Mouse (Mus musculus): ENCODE data around the gene Calr. TPM values are rescaled to one million over a fixed set of nuclear protein-coding genes. Genes with fewer than 3 reads are reported as not detected.
A peak's percentile ranks its signal among the peaks of the same experiment; 100 is the strongest.

Calr gene
- polyA plus RNA-seq, 1 experiment from 2014 or later = 764 TPM

DNA sequence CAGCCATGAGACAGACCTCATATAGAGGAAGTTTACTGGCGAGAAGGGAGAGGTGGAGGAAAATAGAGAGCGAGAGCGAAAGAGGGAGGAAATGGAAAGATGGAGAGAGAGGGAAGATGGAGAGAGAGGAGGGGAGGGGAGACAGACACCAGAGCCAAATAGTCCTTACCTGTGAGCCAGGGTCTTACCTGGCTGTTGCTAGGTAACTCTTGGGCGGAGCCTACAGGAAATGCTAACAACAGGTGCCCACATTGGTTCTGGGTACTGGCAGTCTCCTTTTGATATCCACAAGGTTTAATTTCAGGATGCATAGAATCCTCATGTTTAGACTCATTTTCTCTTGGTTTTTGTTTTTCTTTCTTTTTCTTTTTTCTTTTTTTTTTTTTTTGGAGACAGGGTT lies 26.3 kb upstream of the Calr start:
- H3K4me1 ChIP-seq (replicated peaks) = peaks cover 13% of the 10 kb centered on the region
- H3K4me2 ChIP-seq = peak overlapping the region; percentile 83
- 65% methylated on average over 4 of the region's 4 CpGs for WGBS
- H3K9me3 ChIP-seq = no peaks in the 10 kb centered on the region
- H3K9ac ChIP-seq (replicated peaks) = peak overlapping the region; percentile 63; the same call in 1 of the 2 replicates
- no peak for ATAC-seq (ENCODE audit: insufficient number of reproducible peaks, insufficient read depth, low FRiP score, low TSS enrichment, low read depth)
- H3K27ac ChIP-seq = no peak overlapping the region
- H3K4me3 ChIP-seq (replicated peaks) = peak overlapping the region; percentile 49
- H3K27me3 ChIP-seq = peaks cover 13% of the 10 kb centered on the region
- H3K36me3 ChIP-seq = peaks cover 18% of the 10 kb centered on the region

DNA sequence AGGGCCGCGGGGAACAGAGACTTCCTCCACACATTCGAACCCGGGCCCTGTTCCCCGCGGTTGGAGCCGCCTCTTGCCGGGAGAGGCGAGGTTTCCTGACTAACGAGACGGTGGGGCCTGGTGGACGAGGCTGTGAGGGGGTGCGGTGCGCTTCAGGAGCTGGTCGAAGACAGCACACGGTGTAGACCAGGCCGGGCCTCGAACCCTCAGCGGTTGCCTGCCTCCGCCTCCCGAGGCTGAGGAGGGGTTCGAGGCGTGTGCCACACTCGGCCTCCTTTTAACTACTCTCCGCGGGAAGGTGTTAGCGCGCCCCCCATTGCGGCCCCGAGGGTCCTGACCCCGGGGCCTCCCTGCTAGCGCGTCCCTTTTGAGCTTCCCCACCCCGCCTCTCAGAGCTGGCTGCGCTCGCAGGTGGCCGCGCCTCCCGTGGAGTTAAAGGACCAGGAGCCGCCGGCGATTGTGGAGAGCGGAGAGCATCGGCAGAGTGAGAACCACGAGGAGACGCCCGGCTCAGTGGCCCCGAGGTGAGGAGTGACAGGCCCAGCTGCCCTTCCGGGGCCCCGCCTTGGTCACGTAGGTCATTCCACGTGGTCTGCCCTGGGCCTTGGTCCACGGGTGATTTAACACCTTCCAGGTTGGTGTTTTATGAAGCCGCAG lies 25.7 kb upstream of the Calr start:
- H3K4me1 ChIP-seq (replicated peaks) = peaks cover 13% of the 10 kb centered on the region
- H3K4me3 ChIP-seq (replicated peaks) = peak overlapping the region; percentile 49
- peak; percentile 39 for ATAC-seq (ENCODE audit: insufficient number of reproducible peaks, insufficient read depth, low FRiP score, low TSS enrichment, low read depth)
- peak overlapping the region; percentile 83 for H3K4me2 ChIP-seq
- peaks cover 13% of the 10 kb centered on the region for H3K27me3 ChIP-seq
- H3K27ac ChIP-seq = no peak overlapping the region
- peak overlapping the region; percentile 63 for H3K9ac ChIP-seq (replicated peaks)
- peaks cover 24% of the 10 kb centered on the region for H3K36me3 ChIP-seq
- WGBS = 3% methylated on average over 54 of the region's 54 CpGs
- H3K9me3 ChIP-seq = no peaks in the 10 kb centered on the region

DNA sequence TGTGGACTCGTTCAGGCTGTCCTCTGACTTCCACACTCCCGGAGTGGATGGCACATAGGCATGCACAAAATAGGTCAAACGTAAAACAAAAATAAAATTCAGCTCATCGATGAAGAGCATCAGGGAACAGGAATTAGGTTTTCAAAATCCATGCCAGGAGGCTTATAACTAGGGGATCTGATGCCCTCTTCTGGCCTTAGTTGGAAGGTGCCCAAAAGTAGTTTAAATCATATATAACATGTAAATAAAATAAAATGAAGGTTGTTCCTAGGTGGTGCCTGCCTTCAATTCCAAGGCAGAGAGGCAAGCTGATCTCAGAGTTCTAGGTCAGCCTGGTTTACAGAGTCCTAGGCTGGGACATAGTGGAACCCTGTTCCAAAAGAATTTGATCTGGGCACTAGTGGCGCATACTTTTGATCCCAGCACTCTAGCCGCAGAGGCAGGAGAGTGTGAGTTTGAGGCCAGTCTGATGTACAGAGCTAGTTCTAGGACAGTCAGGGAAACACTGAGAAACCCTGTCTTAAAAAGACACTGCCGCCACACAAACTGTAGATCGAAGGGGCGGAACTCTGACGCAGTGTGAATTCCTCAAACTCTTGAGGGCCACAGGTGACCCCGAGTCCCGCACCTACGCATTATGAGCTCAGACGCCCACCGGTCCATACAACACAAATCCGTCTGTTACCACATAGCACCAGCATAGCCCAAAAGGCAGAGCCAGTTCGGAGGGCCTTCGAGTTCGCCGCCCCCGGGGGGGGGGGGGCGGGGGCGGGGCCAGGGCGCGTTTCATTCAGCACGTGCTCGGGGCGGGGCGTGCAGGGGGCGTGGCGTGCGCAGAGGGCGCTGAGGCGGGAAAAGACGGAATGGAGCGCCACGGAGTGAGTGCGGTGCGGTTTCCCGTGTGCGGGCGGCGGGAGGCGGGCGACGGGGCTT lies 24.9 kb upstream of the Calr start, which contains the start of gene Syce2:
Gene Syce2, plus strand, starts transcription at position 736 of the 933 bp plus-strand sequence.
- no peaks in the 10 kb centered on the region for H3K9me3 ChIP-seq
- H3K4me1 ChIP-seq (replicated peaks) = peaks cover 13% of the 10 kb centered on the region
- H3K27me3 ChIP-seq = peaks cover 13% of the 10 kb centered on the region
- H3K4me3 ChIP-seq (replicated peaks) = peak within 1 kb of the TSS; percentile 49
- peaks cover 32% of the 10 kb centered on the region for H3K36me3 ChIP-seq
- peak within 1 kb of the TSS; percentile 63 for H3K9ac ChIP-seq (replicated peaks)
- 15% methylated on average over 46 of the region's 46 CpGs for WGBS
- no peak within 1 kb of the TSS for H3K27ac ChIP-seq
- H3K4me2 ChIP-seq = peak within 1 kb of the TSS; percentile 83
- ATAC-seq (ENCODE audit: insufficient number of reproducible peaks, insufficient read depth, low FRiP score, low TSS enrichment, low read depth) = peak; percentile 41

DNA sequence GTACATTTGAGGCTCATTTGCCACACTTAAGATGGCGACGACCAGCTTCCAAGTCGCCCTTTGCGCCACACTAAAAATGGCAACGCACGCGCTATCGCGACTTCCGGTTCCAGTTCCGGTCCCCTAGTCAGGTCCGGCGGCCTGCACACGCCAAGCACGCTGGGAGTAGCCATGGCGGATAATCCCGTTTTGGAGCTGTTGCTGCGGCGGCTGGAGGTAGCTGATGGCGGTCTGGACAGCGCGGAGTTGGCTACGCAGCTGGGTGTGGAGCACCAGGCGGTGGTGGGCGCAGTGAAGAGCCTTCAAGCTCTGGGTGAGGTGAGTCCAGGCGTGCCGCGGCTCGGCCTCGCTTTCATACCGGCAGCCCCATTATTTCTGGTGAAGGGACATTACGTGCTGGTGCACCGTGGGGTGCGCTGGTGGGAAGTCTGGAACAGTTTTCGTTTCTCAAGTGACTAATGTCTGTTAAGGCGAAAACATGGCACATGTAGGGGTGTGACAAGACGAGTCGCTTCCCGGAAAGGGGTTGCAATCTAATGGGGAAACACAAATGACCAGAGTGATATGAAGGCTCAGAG lies 10.2 kb upstream of the Calr start, which contains the start of gene Farsa:
Gene Farsa, plus strand, starts transcription at position 126 of the 578 bp plus-strand sequence.
- Histone ChIP-seq H3K4me1 (replicated peaks) (peaks cover 10% of the 10 kb centered on the region), H3K36me3 (peaks cover 30% of the 10 kb centered on the region), H3K9ac (replicated peaks) (peak within 1 kb of the TSS; percentile 82), H3K4me2 (peak within 1 kb of the TSS; percentile 91), H3K9me3 (no peaks in the 10 kb centered on the region), H3K27me3 (no peaks in the 10 kb centered on the region), H3K27ac (peak within 1 kb of the TSS; percentile 79), H3K4me3 (replicated peaks) (peak within 1 kb of the TSS; percentile 88)
- under 1% methylated on average over 39 of the region's 39 CpGs for WGBS
- peak; percentile 84 for ATAC-seq (ENCODE audit: insufficient number of reproducible peaks, insufficient read depth, low FRiP score, low TSS enrichment, low read depth)

DNA sequence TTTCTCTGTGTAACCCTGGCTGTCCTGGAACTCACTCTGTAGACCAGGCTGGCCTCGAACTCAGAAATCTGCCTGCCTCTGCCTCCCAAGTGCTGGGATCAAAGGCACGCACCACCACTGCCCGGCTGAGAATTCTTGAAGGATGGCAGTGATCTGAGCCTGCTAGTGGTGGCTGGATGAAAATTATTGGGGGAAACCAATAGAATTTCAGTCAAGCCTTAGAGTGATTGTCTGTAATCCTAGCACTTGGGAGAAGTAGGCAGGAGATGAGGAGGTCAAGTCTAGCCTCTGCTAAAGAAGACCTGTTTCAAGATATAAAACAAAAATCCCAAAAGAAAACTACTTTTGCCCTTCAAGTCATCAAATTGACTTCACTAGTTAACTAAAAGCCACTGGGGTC lies 9.7 kb upstream of the Calr start:
- Histone ChIP-seq H3K9ac (replicated peaks) (no peak overlapping the region), H3K27ac (no peak overlapping the region), H3K4me1 (replicated peaks) (peaks cover 10% of the 10 kb centered on the region), H3K4me3 (replicated peaks) (peak overlapping the region; percentile 88), H3K9me3 (no peaks in the 10 kb centered on the region), H3K4me2 (peak overlapping the region; percentile 91; the same call in 1 of the 2 replicates), H3K36me3 (peaks cover 25% of the 10 kb centered on the region), H3K27me3 (no peaks in the 10 kb centered on the region)
- ATAC-seq (ENCODE audit: insufficient number of reproducible peaks, insufficient read depth, low FRiP score, low TSS enrichment, low read depth) = peak; percentile 23; the same call in 1 of the 2 replicates
- 92% methylated on average over 3 of the region's 3 CpGs for WGBS

DNA sequence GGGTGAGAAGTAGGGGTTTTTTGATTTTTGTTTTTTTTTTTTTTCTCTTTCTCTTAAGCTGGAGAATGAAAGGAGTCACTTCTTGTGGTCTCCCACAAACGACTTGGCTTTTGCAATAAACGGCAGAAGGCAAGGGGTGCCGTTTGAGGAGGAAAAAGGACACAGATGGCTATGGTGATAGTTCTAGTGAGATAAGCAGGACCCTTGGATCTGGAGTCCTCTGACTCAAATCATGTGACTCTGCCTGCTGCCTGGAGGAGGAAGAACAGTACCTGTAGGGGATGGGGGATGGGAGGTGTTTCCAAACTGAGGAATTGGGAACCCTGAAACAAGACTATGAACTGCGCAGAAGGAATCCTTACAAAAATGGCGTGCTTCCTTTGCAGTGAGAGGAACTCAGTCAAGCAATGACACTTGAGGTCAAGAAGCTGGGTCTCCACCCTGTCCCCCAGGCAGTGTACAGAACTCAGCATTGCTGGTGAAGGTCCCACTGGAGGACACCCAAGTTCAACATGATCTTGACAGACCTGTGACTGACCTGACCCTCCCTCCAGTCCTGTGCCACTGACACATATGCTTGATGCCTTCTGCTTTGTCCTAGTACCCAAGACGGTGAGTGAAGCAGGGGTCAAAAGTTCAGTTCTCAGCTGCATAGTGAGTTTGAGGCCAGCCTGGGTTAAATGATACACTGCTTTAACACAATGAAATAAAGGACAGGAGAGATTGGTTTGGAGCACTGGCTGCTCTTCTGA lies 1.1 kb upstream of the Calr start:
- H3K9me3 ChIP-seq = no peaks in the 10 kb centered on the region
- H3K4me2 ChIP-seq = peak overlapping the region; percentile 80
- peak overlapping the region; percentile 87 for H3K27ac ChIP-seq
- no peak overlapping the region for H3K9ac ChIP-seq (replicated peaks)
- no peak for ATAC-seq (ENCODE audit: insufficient number of reproducible peaks, insufficient read depth, low FRiP score, low TSS enrichment, low read depth)
- peaks cover 28% of the 10 kb centered on the region for H3K36me3 ChIP-seq
- 46% methylated on average over 6 of the region's 6 CpGs for WGBS
- no peaks in the 10 kb centered on the region for H3K27me3 ChIP-seq
- peaks cover 23% of the 10 kb centered on the region for H3K4me1 ChIP-seq (replicated peaks)
- peak overlapping the region; percentile 97 for H3K4me3 ChIP-seq (replicated peaks)

DNA sequence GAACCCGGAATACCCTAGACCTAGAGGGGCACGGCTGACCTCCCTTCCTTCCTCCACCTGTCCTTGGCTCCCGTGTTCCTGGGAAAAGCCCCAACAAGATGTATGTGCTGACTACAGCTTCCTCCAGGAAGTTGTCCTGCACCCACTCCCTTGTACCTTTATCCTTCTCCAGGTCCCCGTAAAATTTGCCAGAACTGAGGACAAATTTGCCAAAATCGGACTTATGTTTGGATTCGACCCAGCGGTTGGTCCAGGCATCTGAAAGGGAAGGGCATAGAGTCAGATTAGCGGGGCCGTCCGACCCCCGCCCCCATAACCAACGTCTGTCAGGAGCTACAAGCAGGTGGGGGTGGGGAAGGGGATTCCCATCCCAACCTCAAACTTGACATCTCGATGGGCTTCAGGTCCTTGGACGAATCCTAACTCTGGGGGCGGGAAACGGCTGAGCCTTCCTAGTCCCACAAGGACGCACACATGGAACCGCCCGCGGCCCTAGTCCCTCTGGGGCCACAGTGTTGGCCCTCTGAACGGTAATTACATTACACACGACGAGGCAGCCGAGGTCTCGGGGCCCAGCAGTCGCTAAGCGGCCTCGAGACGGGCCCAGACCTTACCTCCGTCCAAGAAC lies 526 bp downstream of the Calr start:
- Histone ChIP-seq H3K9me3 (no peaks in the 10 kb centered on the region), H3K9ac (replicated peaks) (peak overlapping the region; percentile 97), H3K27ac (peak overlapping the region; percentile 85), H3K4me1 (replicated peaks) (peaks cover 23% of the 10 kb centered on the region), H3K36me3 (peaks cover 45% of the 10 kb centered on the region), H3K27me3 (no peaks in the 10 kb centered on the region), H3K4me2 (peak overlapping the region; percentile 80), H3K4me3 (replicated peaks) (peak overlapping the region; percentile 97)
- peak; percentile 29; the same call in 1 of the 2 replicates for ATAC-seq (ENCODE audit: insufficient number of reproducible peaks, insufficient read depth, low FRiP score, low TSS enrichment, low read depth)
- WGBS = under 1% methylated on average over 30 of the region's 30 CpGs

DNA sequence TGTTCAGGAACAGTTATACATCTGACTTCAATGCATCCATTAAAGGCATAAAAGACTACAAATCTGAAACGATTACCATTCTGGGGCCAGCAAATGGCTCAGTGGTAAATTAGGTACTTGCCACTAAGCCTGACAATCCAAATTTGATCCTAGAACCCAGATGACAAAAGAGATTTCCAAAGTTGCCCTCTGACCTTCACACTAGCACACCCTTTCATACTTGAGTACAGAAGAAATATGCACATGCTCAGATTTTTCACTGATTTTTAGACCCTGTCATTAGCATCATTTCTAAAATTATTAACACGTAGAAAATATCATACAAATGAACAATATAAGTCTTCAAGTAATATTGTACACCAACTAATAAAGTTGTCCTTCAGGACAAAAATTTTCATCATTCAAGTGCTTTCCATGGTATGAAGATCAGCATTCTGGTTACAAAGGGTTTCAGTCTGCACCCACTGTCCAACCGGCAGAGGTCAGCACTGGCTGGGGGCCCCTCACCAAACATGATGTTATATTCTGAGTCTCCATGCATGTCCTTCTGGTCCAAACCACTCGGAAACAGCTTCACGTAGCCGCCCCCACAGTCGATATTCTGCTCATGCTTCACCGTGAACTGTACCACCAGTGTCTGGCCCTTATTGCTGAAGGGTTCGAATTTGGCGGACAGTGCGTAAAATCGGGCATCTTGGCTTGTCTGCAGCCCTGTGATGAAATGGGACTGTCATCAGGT lies 1.2 kb downstream of the Calr start:
- Histone ChIP-seq H3K9ac (replicated peaks) (peak overlapping the region; percentile 97), H3K27me3 (no peaks in the 10 kb centered on the region), H3K9me3 (no peaks in the 10 kb centered on the region), H3K27ac (peak overlapping the region; percentile 85), H3K4me2 (peak overlapping the region; percentile 80), H3K4me3 (replicated peaks) (peak overlapping the region; percentile 97), H3K36me3 (peaks cover 46% of the 10 kb centered on the region), H3K4me1 (replicated peaks) (peaks cover 23% of the 10 kb centered on the region)
- no peak for ATAC-seq (ENCODE audit: insufficient number of reproducible peaks, insufficient read depth, low FRiP score, low TSS enrichment, low read depth)
- WGBS = 22% methylated on average over 12 of the region's 12 CpGs

DNA sequence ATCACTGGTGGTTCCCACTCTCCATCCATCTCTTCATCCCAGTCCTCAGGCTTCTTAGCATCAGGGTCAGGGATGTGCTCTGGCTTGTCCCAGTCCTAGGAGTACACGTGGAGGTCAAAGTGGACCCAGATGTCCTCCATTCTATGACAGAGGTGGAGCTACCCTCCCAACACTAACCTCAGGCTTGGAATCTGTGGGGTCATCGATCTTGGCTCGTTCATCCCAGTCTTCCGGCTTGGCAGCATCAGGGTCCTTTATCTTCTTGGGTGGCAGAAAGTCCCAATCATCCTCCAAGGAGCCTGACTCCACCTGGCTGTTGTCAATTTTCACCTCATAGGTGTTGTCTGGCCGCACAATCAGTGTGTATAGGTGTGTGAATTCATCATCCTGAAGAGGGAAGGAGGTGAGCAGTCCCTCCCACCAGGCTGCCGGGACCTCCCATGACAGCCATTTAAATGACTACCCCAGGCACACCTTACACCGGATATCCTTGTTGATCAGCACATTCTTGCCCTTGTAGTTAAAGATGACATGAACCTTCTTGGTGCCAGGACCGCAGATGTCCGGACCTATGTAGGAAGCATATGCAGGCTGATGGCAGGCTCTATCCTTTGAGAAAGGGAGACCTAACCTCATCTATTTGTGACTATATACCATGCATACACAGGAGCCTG lies 2.2 kb downstream of the Calr start:
- H3K4me1 ChIP-seq (replicated peaks) = peaks cover 27% of the 10 kb centered on the region
- H3K9me3 ChIP-seq = no peaks in the 10 kb centered on the region
- no peaks in the 10 kb centered on the region for H3K27me3 ChIP-seq
- no peak for ATAC-seq (ENCODE audit: insufficient number of reproducible peaks, insufficient read depth, low FRiP score, low TSS enrichment, low read depth)
- peaks cover 47% of the 10 kb centered on the region for H3K36me3 ChIP-seq
- no peak overlapping the region for H3K27ac ChIP-seq
- 84% methylated on average over 9 of the region's 9 CpGs for WGBS
- H3K4me2 ChIP-seq = peak overlapping the region; percentile 80
- H3K4me3 ChIP-seq (replicated peaks) = peak overlapping the region; percentile 97
- peak overlapping the region; percentile 97; the same call in 1 of the 2 replicates for H3K9ac ChIP-seq (replicated peaks)
